24 mouse cellular contexts compared by ENCODE assay signal in genomic region chr9:14884641-14885040, GRCm38 (mm10). TPM values are rescaled to one million over a fixed set of nuclear protein-coding genes. Genes with fewer than 3 reads are reported as not detected.
DNase-seq lines count a peak whose midpoint lies in the region; ATAC-seq and TF ChIP-seq lines count a peak whose summit lies in the region.
"Had no signal": no experiment of that assay in that cellular context is flagged by ENCODE, and none has a peak within 500 bp of the region (broad histone marks: within the 10 kb centered on the region; RNA-seq: fewer than 3 reads in every experiment).

No protein-coding gene starts in this region.

- no peak overlapping the region for H3K4me3 ChIP-seq in bone marrow macrophage, adult 2 months (ENCODE audit: insufficient read depth, low read length)
- H3K4me3 ChIP-seq: forebrain, embryonic 15.5 days had no signal

- H3K27me3 ChIP-seq in splenic B cell, adult 2 months (ENCODE audit: control insufficient read depth, insufficient read depth, low read length, poor library complexity, severe bottlenecking): no peaks in the 10 kb centered on the region
- H3K27me3 ChIP-seq: forebrain, embryonic 15.5 days had no signal

- H3K36me3 ChIP-seq in splenic B cell, adult 2 months (ENCODE audit: control insufficient read depth, insufficient read depth, low read length, poor library complexity, severe bottlenecking): no peaks in the 10 kb centered on the region
- H3K36me3 ChIP-seq: forebrain, embryonic 15.5 days had no signal

- no peak for TF ChIP-seq POLR2A in bone marrow macrophage, adult 2 months (IDR thresholded peaks at IDR 0.05; ENCODE audit: borderline replicate concordance, low read depth, low read length)

- peak; percentile 42 for DNase-seq in thymus, postnatal 14 days
- no peak for DNase-seq in thymus, adult 18-20 months
- DNase-seq in lung, postnatal 25 days (ENCODE audit: low spot score): peak; percentile 16
- DNase-seq in splenic B cell, adult 2 months (ENCODE audit: low read depth, low spot score): peak; percentile 41
- no peak for DNase-seq in left cerebral cortex, postnatal 4 days
- DNase-seq in adrenal gland, postnatal 4 days (ENCODE audit: low spot score in 2 of 2): no peak
- DNase-seq: cerebellum, adult 9-11 months; embryo, embryonic 11 days; heart, postnatal 4 days; kidney, adult 11 months; retina, postnatal 1 day had no signal

- no peak for TF ChIP-seq CTCF in bone marrow macrophage, adult 2 months (IDR thresholded peaks at IDR 0.05; ENCODE audit: low read depth, low read length)

- intact Hi-C loops in left cerebral cortex, postnatal 4 days (cut with DNase I): no loop called here

- no peak for ATAC-seq in megakaryocyte-erythroid progenitor cell, adult 5-6 weeks (replicated peaks; ENCODE audit: low FRiP score, low TSS enrichment, poor library complexity, severe bottlenecking)
- ATAC-seq: forebrain, embryonic 15.5 days had no signal

- peaks cover 10% of the 10 kb centered on the region for H3K4me1 ChIP-seq in bone marrow macrophage, adult 2 months (ENCODE audit: control insufficient read depth, insufficient read depth, low read length)
- H3K4me1 ChIP-seq: forebrain, embryonic 15.5 days had no signal

- peak overlapping the region; percentile 30; the same call in 1 of the 2 replicates for H3K27ac ChIP-seq in bone marrow macrophage, adult 2 months (ENCODE audit: insufficient read depth, low read depth, low read length)
- H3K27ac ChIP-seq: forebrain, embryonic 15.5 days had no signal

RNA-seq across cellular contexts. Expression of gene Izumo1r, which starts 19.1 kb away (rescaled TPM):
- polyA plus RNA-seq in bone marrow macrophage, adult 2 months (2012; ENCODE audit: insufficient read depth, insufficient read length, missing spikeins): not detected in 2 replicates
- total RNA-seq in megakaryocyte-erythroid progenitor cell, adult 5-6 weeks (2014; fragmentation: Nextera tagmentation): 1.9 TPM in 1 of 2 replicates, not detected in the other
- total RNA-seq in megakaryocyte-erythroid progenitor cell, adult 5-6 weeks (2017): not detected in 2 replicates
- not detected for total RNA-seq in left cerebral cortex, postnatal 4 days (2021)
- not detected for total RNA-seq in adrenal gland, postnatal 4 days (2021)
- total RNA-seq: adrenal gland, adult 2 months; gastrocnemius, adult 18-20 months; heart, adult 8-10 months; heart, postnatal 4 days; layer of hippocampus, postnatal 10 days; left cerebral cortex, postnatal 14 days; liver, adult 2 months; megakaryocyte progenitor cell, adult 5-6 weeks; midbrain, postnatal 0 days had no signal
- polyA plus RNA-seq: forebrain, embryonic 15.5 days; midbrain, postnatal 0 days; neural tube, embryonic 14.5 days; stomach, embryonic 16.5 days had no signal

RNA-seq across cellular contexts. Expression of gene Gpr83, which starts 24.6 kb away (rescaled TPM):
- not detected in 2 replicates for polyA plus RNA-seq in bone marrow macrophage, adult 2 months (2012; ENCODE audit: insufficient read depth, insufficient read length, missing spikeins)
- not detected in 2 replicates for total RNA-seq in megakaryocyte-erythroid progenitor cell, adult 5-6 weeks (2014; fragmentation: Nextera tagmentation)
- not detected in 2 replicates for total RNA-seq in megakaryocyte-erythroid progenitor cell, adult 5-6 weeks (2017)
- total RNA-seq in left cerebral cortex, postnatal 4 days (2021): 1 to 10 TPM; 1.8 to 2.8 TPM
- under 1 TPM; 0.08 to 0.31 TPM for total RNA-seq in adrenal gland, postnatal 4 days (2021)
- total RNA-seq: adrenal gland, adult 2 months; gastrocnemius, adult 18-20 months; heart, postnatal 4 days; liver, adult 2 months; megakaryocyte progenitor cell, adult 5-6 weeks had no signal
- polyA plus RNA-seq: liver, adult 2 months had no signal

Comparison
In these comparisons a context has a peak if more than half of its experiments do, and no peak if none do; other contexts are left out.
1. DNase-seq: peak in thymus, postnatal 14 days (single experiment), lung, postnatal 25 days (single experiment) and splenic B cell, adult 2 months (single experiment); none in thymus, adult 18-20 months (0 of 2), left cerebral cortex, postnatal 4 days (single experiment) and adrenal gland, postnatal 4 days (0 of 2).